Mouse (Mus musculus) midbrain, embryonic 16.5 days (tissue): ENCODE measurements at regions not wholly inside any gene's neighbourhood (a gene's known extent, or its start where the extent isn't known, plus 50 kb on each side); places are given as distances from the start of the nearest gene placed in this dataset.

Experiments used
- ATAC-seq: fragments of 200-750 bp; cut with Nextera tagmentation; 2 replicates; pipeline ENCODE4 v1.8.0; 2017; ENCODE audit warnings: moderate TSS enrichment
- H3K27ac ChIP-seq: fragments of 300-500 bp; sonication (generic); 2 replicates; pipeline ENCODE4 v1.5.1; 2014; ENCODE audit warnings: mild to moderate bottlenecking, low read length, mixed read lengths
- H3K27me3 ChIP-seq: fragments of 300-500 bp; sonication (generic); 2 replicates; pipeline ENCODE4 v1.6.1; 2014; ENCODE audit warnings: low read depth, low read length, mixed read lengths; ENCODE audit not compliant: control insufficient read depth, insufficient read depth
- H3K36me3 ChIP-seq: fragments of 300-500 bp; sonication (generic); 2 replicates; pipeline ENCODE4 v1.6.1; 2014; ENCODE audit warnings: mild to moderate bottlenecking, low read length, moderate library complexity, mixed read lengths; ENCODE audit not compliant: control insufficient read depth, insufficient read depth
- H3K4me1 ChIP-seq: fragments of 300-500 bp; sonication (generic); 2 replicates; pipeline ENCODE4 v1.6.1; 2014; ENCODE audit warnings: mild to moderate bottlenecking, low read length, mixed read lengths; ENCODE audit not compliant: control insufficient read depth, insufficient read depth
- H3K4me2 ChIP-seq: fragments of 300-500 bp; sonication (generic); 2 replicates; pipeline ENCODE4 v1.6.1; 2014; ENCODE audit warnings: mild to moderate bottlenecking, low read length, mixed read lengths
- H3K4me3 ChIP-seq: fragments of 300-500 bp; sonication (generic); 2 replicates; pipeline ENCODE4 v1.5.1; 2014; ENCODE audit warnings: low read depth, mild to moderate bottlenecking, low read length, moderate library complexity, mixed read lengths
- H3K9ac ChIP-seq: fragments of 300-500 bp; sonication (generic); 2 replicates; pipeline ENCODE4 v1.6.1; 2014; ENCODE audit warnings: low read depth, low read length, mixed read lengths
- H3K9me3 ChIP-seq: fragments of 300-500 bp; sonication (generic); replicated peaks from 2 replicates; pipeline ENCODE4 v1.6.1; 2014; ENCODE audit warnings: mild to moderate bottlenecking, low read length, mixed read lengths; ENCODE audit not compliant: control insufficient read depth, poor library complexity, severe bottlenecking
- WGBS: fragments of 180-500 bp; shearing (Covaris S2); extraction: QIAGEN DNeasy Blood & Tissue Kit; methylation state at CpG from one replicate; pipeline ENCODE4 v1.1.7; 2014; 5-methylcytosine and 5-hydroxymethylcytosine counted together

- H3K4me3 ChIP-seq: no peak overlapping the region
- H3K4me1 ChIP-seq: no peaks in the 10 kb centered on the region
- H3K36me3 ChIP-seq: no peaks in the 10 kb centered on the region
- no peaks in the 10 kb centered on the region for H3K9me3 ChIP-seq
- ATAC-seq: no peak
- no peak overlapping the region for H3K9ac ChIP-seq
- H3K27me3 ChIP-seq: no peaks in the 10 kb centered on the region
- no peak overlapping the region for H3K27ac ChIP-seq
- WGBS: 59% methylated on average over 10 of the region's 10 CpGs
- H3K4me2 ChIP-seq: no peak overlapping the region
These were observed 79.4 kb upstream of the Btg3 start for GRCm38 (mm10) chr16:78456345-78456744.

DNA sequence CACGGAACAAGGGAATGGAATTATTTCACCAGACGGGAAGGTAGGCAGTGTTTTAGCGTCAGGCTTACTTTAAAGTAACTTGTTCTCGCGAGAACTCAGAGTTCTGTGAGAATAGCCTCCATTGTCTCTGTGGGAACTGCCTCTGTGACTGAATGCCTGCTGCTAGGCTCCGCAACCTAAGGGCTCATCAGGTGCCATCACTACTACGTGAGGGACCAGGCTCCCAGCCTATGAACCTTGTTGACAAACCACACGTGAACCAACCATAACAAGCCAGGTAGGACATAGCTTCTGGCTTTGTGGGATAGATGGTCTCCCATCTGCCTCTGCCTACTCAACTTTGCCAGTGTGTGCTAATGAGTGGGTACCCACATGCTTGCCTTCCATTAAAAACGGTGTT, 77.5 kb upstream of the Btg3 start:
- Histone ChIP-seq H3K9me3 (0 out of 2 replicates have a peak, but pooled peaks cover under 1% of the 10 kb centered on the region), H3K36me3 (no peaks in the 10 kb centered on the region), H3K27ac (no peak overlapping the region), H3K4me2 (no peak overlapping the region), H3K9ac (no peak overlapping the region), H3K4me3 (no peak overlapping the region), H3K27me3 (no peaks in the 10 kb centered on the region), H3K4me1 (no peaks in the 10 kb centered on the region)
- ATAC-seq: no peak
- 89% methylated on average over 9 of the region's 9 CpGs for WGBS

DNA sequence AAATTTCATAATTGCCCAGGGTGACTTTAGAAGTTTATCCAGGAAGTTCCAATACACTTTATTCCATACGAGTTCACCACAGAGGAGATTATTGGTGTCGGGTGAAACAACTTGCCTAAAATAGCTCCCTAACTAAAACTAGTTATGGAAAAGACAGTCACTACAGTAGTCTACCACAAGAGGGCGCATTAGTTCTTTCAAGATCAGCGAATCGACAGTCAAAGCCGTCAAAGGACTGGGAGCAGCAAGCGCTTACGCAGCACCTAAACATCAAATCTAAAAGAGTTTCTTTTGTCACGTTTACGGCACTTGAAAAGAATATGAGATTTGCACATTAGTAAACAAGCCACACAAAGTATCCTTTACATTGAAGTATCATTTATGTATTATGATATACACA, 75.3 kb upstream of the Btg3 start:
- ATAC-seq: peak; percentile 54
- no peaks in the 10 kb centered on the region for H3K27me3 ChIP-seq
- 9% methylated on average over 10 of the region's 10 CpGs for WGBS

GRCm38 (mm10) chr16:78451750-78452149, 74.8 kb upstream of the Btg3 start:
- H3K4me2 ChIP-seq: no peak overlapping the region
- WGBS: 85% methylated on average over 8 of the region's 8 CpGs
- H3K9me3 ChIP-seq: 0 out of 2 replicates have a peak, but pooled peaks cover 4% of the 10 kb centered on the region
- no peak overlapping the region for H3K27ac ChIP-seq
- no peak overlapping the region for H3K9ac ChIP-seq
- no peak for ATAC-seq
- H3K4me3 ChIP-seq: no peak overlapping the region
- H3K27me3 ChIP-seq: no peaks in the 10 kb centered on the region
- H3K36me3 ChIP-seq: no peaks in the 10 kb centered on the region
- no peaks in the 10 kb centered on the region for H3K4me1 ChIP-seq

More for the DNA sequence above, 75.3 kb upstream of the Btg3 start:
- no peak overlapping the region for H3K4me3 ChIP-seq
- no peak overlapping the region for H3K4me2 ChIP-seq
- H3K9ac ChIP-seq: no peak overlapping the region
- H3K9me3 ChIP-seq: 0 out of 2 replicates have a peak, but pooled peaks cover 4% of the 10 kb centered on the region
- no peaks in the 10 kb centered on the region for H3K4me1 ChIP-seq
- no peaks in the 10 kb centered on the region for H3K36me3 ChIP-seq
- no peak overlapping the region for H3K27ac ChIP-seq

- no peaks in the 10 kb centered on the region for H3K4me1 ChIP-seq
- no peak for ATAC-seq
- 0 out of 2 replicates have a peak, but pooled peaks cover 4% of the 10 kb centered on the region for H3K9me3 ChIP-seq
- H3K36me3 ChIP-seq: no peaks in the 10 kb centered on the region
- no peak overlapping the region for H3K9ac ChIP-seq
- no peak overlapping the region for H3K4me2 ChIP-seq
- H3K27me3 ChIP-seq: no peaks in the 10 kb centered on the region
- 51% methylated on average over 11 of the region's 11 CpGs for WGBS
- H3K27ac ChIP-seq: no peak overlapping the region
- no peak overlapping the region for H3K4me3 ChIP-seq
These were observed 74.3 kb upstream of the Btg3 start for GRCm38 (mm10) chr16:78451251-78451650.

GRCm38 (mm10) chr16:78449231-78449630, 72.2 kb upstream of the Btg3 start:
- no peak for ATAC-seq
- 96% methylated on average over 8 of the region's 8 CpGs for WGBS
- no peak overlapping the region for H3K9ac ChIP-seq
- no peaks in the 10 kb centered on the region for H3K36me3 ChIP-seq
- 0 out of 2 replicates have a peak, but pooled peaks cover 4% of the 10 kb centered on the region for H3K9me3 ChIP-seq
- H3K27me3 ChIP-seq: no peaks in the 10 kb centered on the region
- H3K4me2 ChIP-seq: no peak overlapping the region
- no peak overlapping the region for H3K27ac ChIP-seq
- no peaks in the 10 kb centered on the region for H3K4me1 ChIP-seq
- no peak overlapping the region for H3K4me3 ChIP-seq

DNA sequence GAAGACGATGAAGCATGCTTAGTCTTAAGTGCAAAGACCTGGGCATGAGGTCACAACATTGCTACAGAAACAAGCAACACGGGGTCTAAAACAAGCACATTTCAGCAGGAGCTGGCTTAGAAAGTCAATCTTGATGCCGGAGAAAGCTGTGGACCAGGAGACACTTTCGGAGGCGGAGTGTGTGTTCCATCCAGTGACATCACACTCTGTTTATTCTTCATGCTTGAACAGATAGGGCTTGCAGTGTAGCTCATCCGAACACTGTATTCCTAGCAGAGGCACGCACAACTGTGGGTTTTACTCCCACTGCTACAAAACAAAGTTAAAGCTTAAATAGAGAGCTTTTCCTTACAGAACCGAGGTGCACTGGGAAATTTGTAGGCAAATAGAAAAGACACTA, 66.3 kb upstream of the Btg3 start:
- Histone ChIP-seq H3K27me3 (no peaks in the 10 kb centered on the region), H3K4me3 (no peak overlapping the region), H3K4me1 (peaks cover 5% of the 10 kb centered on the region; the same call in 1 of the 2 replicates), H3K9ac (no peak overlapping the region), H3K27ac (peak overlapping the region; percentile 61), H3K9me3 (no peaks in the 10 kb centered on the region), H3K4me2 (no peak overlapping the region), H3K36me3 (no peaks in the 10 kb centered on the region)
- WGBS: 82% methylated on average over 8 of the region's 8 CpGs
- peak; percentile 85 for ATAC-seq

GRCm38 (mm10) chr16:78442830-78443229, 65.8 kb upstream of the Btg3 start:
- no peaks in the 10 kb centered on the region for H3K9me3 ChIP-seq
- H3K27ac ChIP-seq: peak overlapping the region; percentile 61
- H3K9ac ChIP-seq: no peak overlapping the region
- WGBS: 74% methylated on average over 7 of the region's 7 CpGs
- no peaks in the 10 kb centered on the region for H3K27me3 ChIP-seq
- no peak overlapping the region for H3K4me2 ChIP-seq
- peak; percentile 76 for ATAC-seq
- H3K4me3 ChIP-seq: no peak overlapping the region
- peaks cover 5% of the 10 kb centered on the region; the same call in 1 of the 2 replicates for H3K4me1 ChIP-seq
- H3K36me3 ChIP-seq: no peaks in the 10 kb centered on the region

DNA sequence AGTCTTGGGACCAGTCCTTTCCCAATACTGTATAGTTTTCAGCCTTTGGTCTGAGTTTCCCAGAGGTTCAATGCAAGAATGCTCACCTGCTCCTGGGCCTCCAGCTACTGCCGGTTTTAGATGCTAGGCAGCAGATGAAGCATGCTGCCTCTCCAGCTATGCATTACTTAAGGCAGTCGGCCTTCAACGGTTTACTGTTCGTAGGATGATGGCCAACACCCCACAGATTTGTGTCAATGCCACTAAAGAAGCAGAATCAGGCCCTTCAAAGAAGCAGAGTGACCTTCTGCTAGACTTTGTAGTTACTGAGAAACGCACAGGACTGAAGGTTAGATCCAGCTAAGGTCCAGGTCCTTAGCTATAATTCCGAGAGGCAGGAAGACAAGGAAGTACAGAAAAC, 65.0 kb upstream of the Btg3 start:
- no peak for ATAC-seq
- no peak overlapping the region for H3K4me3 ChIP-seq
- WGBS: 80% methylated on average over 6 of the region's 6 CpGs
- H3K36me3 ChIP-seq: no peaks in the 10 kb centered on the region
- H3K4me2 ChIP-seq: no peak overlapping the region
- H3K27ac ChIP-seq: no peak overlapping the region
- H3K4me1 ChIP-seq: peaks cover 5% of the 10 kb centered on the region; the same call in 1 of the 2 replicates
- H3K9me3 ChIP-seq: no peaks in the 10 kb centered on the region
- no peak overlapping the region for H3K9ac ChIP-seq
- H3K27me3 ChIP-seq: no peaks in the 10 kb centered on the region
